Mouse (Mus musculus) heart, postnatal 36 days (tissue): ENCODE results near the gene Ak5. TPM values are rescaled to one million over a fixed set of nuclear protein-coding genes. Genes with fewer than 3 reads are reported as not detected.

ENCODE experiments used
- DNase-seq, 2 experiments: peaks; one replicate each; pipeline ENCODE4 v3.0.0; 2021 to 2022
- intact Hi-C: fragments of 180-260 bp; cut with DNase I; formaldehyde crosslinking; loops from one replicate; pipeline ENCODE4 v1.15.1; 2025
- total RNA-seq, 2 experiments: library from RNA; stranded (reverse); gene quantifications; 2 replicates each; pipeline ENCODE4 v1.2.3; 2021

Ak5 gene
- total RNA-seq, 2 experiments from 2014 or later, result 0.27 to 0.31 TPM

DNA sequence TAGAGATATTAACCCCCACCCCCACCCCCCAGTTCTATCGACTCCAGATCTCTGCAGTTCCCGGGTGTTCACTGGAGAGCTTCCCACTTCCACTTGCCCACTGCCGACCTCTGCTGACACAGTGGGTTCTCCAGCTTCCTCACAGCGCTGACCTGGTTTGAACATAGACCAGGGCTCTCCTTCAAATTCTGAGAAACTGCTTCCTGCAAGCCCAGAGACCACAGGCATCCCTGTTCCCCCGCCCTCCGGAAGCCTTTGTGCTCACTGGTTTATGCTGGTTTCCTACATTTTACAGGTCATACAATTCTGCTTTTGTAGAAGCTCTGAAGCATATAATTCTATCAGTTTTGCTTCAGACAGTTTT lies 98.9 kb downstream of the Ak5 start:
- intact Hi-C loops, result no loop called here
- no peak for DNase-seq

DNA sequence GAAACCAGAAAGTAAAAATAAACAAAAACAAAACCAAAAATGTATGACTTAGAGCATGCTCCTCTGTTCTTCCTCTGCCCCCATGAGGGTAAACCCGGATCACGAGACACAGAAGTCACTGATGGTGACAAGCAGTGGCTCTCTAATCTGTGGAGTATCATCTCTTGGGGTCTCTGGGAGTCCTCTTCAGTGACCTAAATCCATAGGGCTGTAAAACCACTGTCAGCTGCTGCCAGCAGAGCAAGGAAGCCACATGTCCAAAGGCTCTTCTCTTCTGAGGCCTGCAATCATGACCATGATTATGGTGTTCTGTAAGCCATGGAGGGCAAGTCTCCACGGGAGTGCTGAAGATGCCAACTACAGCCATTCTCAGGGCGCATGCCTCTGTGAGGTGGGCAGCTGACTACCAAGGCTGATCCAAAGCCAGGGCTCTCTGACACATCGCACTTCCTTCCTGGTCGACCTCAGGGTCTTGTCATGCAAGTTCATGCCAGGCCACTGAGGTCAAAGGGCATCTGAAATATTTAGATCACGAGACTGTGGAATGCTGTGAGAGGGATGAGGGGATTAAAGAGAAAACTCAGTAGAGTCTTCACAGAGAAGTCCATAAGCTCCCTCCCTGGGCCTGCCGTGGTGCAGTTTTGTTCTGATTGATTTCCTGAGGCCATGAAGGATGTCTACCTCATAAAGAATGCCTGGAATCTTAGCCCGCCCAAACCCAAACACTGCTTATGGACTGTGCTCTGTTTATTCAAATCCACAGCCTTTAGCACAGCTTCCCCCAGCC lies 99.5 kb downstream of the Ak5 start:
- DNase-seq, result no peak
- intact Hi-C loops, result no loop called here

DNA sequence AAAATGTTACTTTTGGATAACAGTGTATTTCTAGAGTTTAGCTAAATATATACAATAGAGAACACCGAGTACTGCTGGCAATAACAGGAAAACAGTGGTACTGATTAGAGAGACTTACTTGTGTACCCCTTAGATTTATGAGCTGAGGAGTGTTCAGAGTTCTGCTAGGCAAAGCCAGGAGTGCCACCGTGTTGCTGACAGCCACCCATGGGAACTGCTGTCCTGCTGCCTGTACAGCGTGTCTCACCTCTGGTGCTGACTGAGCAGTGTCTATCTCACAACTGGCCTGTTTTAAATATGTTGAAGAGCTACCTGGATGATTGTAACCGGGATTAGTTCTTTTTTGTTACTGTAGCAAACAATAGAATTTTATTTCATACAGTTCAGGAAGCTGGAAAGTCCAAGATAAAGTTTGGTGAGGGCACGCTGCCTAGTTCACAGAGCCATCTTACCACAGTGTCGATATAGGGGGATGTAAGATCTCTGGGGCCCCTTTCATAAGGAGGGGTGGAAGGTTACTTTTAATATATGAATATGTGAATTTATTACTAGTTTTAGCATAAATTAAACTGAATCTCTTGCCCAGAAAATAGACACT lies 103.5 kb downstream of the Ak5 start:
- intact Hi-C loops, result no loop called here
- no peak for DNase-seq

GRCm38 (mm10) chr3:152563833-152564232 lies 104.3 kb downstream of the Ak5 start:
- DNase-seq, result no peak
- intact Hi-C loops, result no loop called here

GRCm38 (mm10) chr3:152561708-152562107 lies 106.5 kb downstream of the Ak5 start:
- intact Hi-C loops, result no loop called here

GRCm38 (mm10) chr3:152559295-152559694 lies 108.9 kb downstream of the Ak5 start:
- intact Hi-C loops, result no loop called here

More at GRCm38 (mm10) chr3:152561708-152562107, 106.5 kb downstream of the Ak5 start:
- no peak for DNase-seq

DNA sequence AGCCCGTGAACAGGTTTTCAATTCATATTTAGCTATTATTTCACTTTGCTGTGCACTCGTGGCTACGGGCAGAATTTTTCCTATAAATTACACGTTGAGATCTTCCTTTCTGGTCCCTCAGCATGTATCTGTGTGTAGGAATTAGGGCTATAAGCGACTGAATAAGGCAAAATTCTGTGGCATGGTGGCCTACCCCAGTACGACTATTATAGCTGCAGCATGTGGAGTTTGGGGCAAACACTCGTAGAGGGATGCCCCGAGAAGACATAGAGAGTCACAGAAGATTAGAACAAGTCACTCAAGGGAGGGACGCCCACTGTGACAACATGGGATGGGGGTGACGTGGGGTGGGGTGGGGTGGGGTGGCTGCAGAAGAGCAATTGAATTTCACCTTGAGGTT lies 110.1 kb downstream of the Ak5 start:
- DNase-seq, result no peak
- intact Hi-C loops, result no loop called here

More at GRCm38 (mm10) chr3:152559295-152559694, 108.9 kb downstream of the Ak5 start:
- DNase-seq, result no peak

DNA sequence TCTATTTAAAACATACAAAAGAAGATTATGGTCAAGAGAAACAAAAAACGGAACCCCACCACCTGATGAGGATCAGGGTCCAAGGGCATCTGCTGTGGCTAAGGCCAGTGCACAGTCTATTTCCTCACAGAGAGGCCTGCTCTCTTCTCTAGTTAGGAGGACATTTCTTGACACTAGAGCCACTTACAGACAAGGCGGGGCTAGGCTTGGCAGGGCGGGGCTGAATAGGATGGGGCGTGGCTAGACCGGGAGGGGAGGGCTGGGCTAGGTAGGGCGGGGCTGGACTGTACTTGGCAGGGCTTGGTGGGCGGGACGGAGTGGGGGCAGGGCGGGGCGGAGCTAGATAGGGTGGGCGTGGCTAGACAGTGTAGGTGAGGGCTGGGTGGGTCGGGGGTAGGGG lies 110.5 kb downstream of the Ak5 start:
- intact Hi-C loops, result no loop called here
- no peak for DNase-seq

- intact Hi-C loops, result no loop called here
- DNase-seq, result no peak
Observed at GRCm38 (mm10) chr3:152556919-152557318, 111.2 kb downstream of the Ak5 start.

GRCm38 (mm10) chr3:152556435-152556834 lies 111.7 kb downstream of the Ak5 start:
- DNase-seq, result no peak

DNA sequence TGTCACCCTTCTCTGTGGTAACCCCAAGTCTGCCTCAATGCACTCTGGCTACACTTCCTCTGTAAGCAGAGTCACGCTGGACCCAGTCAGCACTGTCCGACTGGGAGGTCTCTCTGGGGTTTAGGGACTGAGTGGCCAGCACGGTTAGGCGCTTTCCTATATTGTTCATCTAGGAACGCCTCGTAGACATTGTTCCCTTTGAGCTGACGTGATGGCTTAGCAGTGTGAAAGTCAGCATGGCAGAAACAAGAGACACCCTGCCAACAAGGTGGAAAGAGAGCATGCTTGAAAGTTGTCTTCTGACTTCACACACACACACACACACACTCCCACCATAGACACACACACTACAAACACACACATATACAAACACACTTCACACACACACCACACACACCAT lies 112.9 kb downstream of the Ak5 start:
- intact Hi-C loops, result no loop called here
- DNase-seq, result no peak

More at GRCm38 (mm10) chr3:152556435-152556834, 111.7 kb downstream of the Ak5 start:
- intact Hi-C loops, result no loop called here

DNA sequence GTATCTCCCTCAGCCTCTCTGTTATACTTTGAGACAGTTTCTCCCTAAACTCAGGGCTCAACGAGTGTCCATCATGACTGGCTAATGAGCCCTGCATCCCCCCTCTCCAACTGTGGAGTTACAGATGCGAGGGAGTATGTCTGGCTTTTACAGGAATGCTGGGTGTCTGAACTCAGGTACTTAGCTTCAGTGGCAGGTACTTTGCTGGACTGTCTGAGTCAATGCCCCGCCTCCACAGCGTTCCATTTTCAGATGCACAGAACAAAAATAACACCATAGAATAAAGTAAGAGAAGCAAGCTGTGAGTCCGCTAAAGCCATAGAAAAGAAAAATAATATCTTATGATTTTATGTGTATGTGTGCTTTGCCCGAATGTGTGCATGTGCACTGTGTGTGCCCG lies 113.8 kb downstream of the Ak5 start:
- intact Hi-C loops, result no loop called here
- no peak for DNase-seq

DNA sequence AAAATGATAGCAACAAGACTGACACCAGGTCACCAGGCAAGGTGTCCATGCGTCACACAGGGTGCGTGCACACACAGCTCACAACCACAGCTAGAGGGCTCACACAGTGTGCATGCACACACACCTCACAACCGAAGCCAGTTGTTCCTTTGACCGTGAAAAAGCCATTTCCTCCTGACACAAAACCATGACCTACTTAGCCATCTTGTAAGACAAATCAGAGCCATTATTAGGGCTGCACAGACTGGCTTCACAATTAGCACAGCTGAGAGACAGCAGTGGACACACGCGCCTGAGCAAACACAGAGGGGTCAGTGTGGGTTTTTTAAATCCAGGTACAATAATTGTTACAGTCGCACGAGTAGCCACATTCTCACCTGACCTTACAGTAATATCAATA lies 115.5 kb downstream of the Ak5 start:
- DNase-seq, result no peak
- intact Hi-C loops, result no loop called here

- intact Hi-C loops, result no loop called here
- no peak for DNase-seq
Observed at GRCm38 (mm10) chr3:152550528-152551115, 117.5 kb downstream of the Ak5 start.

GRCm38 (mm10) chr3:152550031-152550430 lies 118.1 kb downstream of the Ak5 start:
- DNase-seq, result no peak
- intact Hi-C loops, result no loop called here

- no peak for DNase-seq
- intact Hi-C loops, result no loop called here
Observed at GRCm38 (mm10) chr3:152544921-152545320, 123.2 kb downstream of the Ak5 start.

- intact Hi-C loops, result no loop called here
- DNase-seq, result no peak
Observed at GRCm38 (mm10) chr3:152542298-152542697, 125.9 kb downstream of the Ak5 start.

- no peak for DNase-seq
- intact Hi-C loops, result no loop called here
Observed at GRCm38 (mm10) chr3:152530344-152530743, 137.8 kb downstream of the Ak5 start.

- intact Hi-C loops, result no loop called here
- no peak for DNase-seq
Observed at GRCm38 (mm10) chr3:152529058-152529972, 138.8 kb downstream of the Ak5 start.

- DNase-seq, result no peak
- intact Hi-C loops, result no loop called here
Observed at GRCm38 (mm10) chr3:152526721-152527120, 141.4 kb downstream of the Ak5 start.

DNA sequence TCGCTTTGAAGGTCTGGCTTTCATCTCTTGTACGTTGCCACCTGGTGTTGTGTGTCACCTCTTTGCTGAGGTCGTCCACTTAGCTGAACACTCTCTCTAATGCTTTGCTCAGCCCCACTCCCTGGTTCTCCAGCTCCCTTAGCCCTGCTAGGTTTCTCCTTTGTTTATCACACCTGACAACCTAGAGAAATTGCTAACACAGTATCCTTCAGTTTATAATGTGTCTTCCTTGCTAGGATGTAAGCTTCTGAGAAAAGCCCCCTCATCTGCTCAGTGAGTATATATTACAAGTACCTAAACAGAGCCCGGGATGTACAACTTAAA lies 144.9 kb downstream of the Ak5 start:
- intact Hi-C loops, result no loop called here
- no peak for DNase-seq
